Mouse (Mus musculus): ENCODE data around the gene Nop16.
"Not testable (repeated sequence)": the region's sequence is repeated elsewhere in the genome, so short reads cannot be mapped to it uniquely, and the experiment has no call there.

Gene Nop16

DNA sequence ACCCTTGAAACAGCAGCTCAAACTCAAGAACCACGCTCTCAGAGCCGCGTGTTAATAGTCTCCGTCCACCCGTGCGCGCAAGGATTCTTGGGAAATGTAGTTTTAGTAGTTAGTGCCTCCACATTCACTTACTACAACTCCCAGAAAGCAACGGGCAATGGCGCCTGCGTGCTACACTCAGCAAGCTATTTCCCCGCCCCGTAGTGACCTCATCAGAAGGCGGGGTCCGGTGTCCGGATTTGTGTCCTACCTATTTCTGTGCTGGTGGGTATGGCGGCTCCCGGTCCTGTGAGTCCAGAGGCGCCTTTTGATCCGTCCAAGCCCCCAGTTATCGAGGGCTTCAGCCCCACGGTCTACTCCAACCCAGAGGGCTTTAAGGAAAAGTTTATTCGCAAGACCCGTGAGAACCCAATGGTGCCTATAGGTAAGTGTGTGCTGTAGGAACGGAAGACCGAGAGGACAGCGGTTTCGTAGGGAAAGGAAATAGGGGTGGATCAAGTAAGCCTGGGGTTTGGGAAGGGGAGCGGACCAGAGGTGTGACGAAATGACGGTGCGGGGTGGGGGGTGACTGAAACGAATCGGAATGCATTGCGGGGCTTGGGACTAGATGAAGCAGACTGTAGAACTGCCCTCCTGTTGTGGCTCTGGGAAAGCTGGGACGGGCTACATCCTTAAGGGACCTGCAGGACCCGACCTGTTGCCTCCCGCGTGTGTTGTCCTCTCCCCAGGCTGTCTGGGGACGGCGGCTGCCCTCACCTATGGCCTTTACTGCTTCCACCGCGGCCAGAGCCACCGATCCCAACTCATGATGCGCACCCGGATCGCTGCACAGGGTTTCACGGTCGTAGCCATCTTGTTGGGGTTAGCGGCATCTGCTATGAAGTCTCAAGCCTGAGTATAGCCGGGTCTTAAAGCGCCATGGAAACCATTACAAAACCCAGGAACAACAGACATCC, at the start of gene Nop16, which contains the start of gene Higd2a:
Gene Nop16 (minus strand): TSS at position 95 of the 956 bp plus-strand sequence.
Gene Higd2a (plus strand): TSS at position 212 of the 956 bp plus-strand sequence.
- DNase-seq (ENCODE audit: low spot score in 2 of 2) = peak; percentile 75 to 89

DNA sequence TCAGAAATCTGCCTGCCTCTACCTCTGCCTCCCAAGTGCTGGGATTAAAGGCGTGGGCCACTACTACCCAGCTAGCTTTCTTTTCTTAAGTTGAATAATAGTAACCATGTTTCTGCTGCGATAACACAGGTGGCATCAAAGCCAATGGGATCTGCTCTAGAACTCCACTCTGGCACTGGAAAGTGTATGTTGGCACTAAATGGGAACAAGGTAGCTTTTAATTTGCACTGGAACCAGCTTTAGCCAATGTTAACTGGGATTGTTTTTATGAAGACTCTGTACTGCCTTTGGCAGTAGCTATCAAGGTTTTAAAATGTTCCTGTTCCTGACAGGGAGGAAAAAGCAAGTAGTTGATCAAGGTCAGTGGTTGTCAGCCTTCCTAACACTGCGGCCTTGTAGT, 45.1 kb upstream of the Nop16 start:
- no peak for DNase-seq (ENCODE audit: low spot score in 2 of 2)

- no peak for DNase-seq (ENCODE audit: low spot score in 2 of 2)
Observed at GRCm38 (mm10) chr13:54632731-54633277, 42.9 kb upstream of the Nop16 start.

GRCm38 (mm10) chr13:54629128-54629527, 39.2 kb upstream of the Nop16 start:
- DNase-seq (ENCODE audit: low spot score in 2 of 2) = no peak

GRCm38 (mm10) chr13:54621960-54622521, 32.2 kb upstream of the Nop16 start:
- DNase-seq (ENCODE audit: low spot score in 2 of 2) = no peak

GRCm38 (mm10) chr13:54621155-54621932, 31.5 kb upstream of the Nop16 start, which contains the start of gene Faf2:
Gene Faf2 (plus strand): TSS chr13:54621784.
- peak; percentile 100 for DNase-seq (ENCODE audit: low spot score in 2 of 2)

DNA sequence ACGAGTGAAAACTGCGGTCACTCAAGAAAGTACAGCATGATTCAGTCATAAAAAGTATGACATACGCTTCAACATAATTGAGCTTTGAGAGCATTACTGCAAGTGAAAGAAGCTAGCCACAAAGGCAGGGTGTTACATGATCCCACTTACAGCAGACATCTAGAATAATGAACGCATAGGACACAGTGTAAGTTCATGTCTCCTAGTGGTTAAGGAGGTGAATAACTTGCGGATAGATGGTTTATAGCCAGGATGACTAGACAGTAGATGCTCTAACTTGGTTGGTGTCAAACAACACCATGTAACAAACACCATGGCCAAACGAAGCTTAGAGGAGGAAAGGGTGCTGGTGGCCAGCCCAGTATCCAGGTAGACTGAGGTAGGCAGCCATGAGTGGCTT, 27.1 kb upstream of the Nop16 start:
- no peak for DNase-seq (ENCODE audit: low spot score in 2 of 2)

GRCm38 (mm10) chr13:54616307-54616706, 26.4 kb upstream of the Nop16 start:
- no peak for DNase-seq (ENCODE audit: low spot score in 2 of 2)

DNA sequence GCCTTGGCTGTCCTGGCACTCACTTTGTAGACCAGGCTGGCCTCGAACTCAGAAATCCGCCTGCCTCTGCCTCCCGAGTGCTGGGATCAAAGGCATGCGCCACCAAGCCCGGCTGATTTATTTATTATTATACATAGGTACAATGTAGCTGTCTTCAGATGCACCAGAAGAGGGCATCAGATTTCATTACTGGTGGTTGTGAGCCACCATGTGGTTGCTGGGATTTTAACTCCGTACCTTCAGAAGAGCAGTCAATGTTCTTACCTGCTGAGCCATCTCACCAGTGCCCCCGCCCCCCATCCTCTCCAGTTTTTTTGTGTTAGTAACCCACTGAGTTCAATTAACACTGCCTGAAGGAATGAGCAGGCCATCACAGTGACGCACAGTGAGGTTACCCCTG, 23.3 kb upstream of the Nop16 start:
- DNase-seq (ENCODE audit: low spot score in 2 of 2) = not testable (repeated sequence)

DNA sequence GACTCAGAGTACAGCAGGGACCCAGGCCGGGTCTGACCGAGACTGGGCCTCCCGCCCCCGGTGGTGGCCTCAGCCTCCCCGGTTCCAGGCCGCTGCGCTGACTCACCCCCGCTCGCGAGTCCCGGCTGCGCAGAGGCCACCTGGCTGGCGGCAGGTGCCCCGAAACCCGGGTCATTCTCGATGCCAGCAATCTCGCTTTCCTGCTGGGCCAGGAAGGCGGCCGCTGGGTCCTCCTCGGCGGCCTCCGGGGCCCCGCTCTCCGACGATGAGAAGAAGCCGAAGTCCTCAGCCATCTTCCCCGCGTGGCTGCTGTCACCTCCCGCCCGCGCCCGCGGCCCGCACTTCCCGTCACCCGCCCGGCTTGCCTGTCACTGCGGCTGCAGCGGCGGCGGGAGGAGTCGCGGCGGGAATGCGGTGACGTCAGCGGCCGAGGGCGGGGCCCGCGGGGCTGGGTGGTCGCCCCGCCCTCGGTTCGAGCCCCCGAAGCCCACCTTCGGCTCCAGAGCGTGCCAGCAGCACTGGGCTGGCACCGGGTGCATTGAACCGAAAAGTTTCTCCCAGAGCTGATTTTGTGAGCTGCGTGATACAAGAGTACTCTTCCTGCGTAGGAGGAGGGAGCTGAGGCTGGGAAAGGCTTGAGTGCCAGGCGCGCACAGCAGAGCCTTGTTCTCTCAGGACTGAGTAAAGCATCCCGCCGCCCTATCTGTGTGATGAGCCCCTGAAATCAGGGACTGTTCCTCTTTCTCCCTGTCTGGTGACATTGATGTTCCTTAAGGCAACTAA, 21.3 kb upstream of the Nop16 start, which contains the start of gene Cltb:
Gene Cltb (minus strand): TSS at position 373 of the 783 bp plus-strand sequence.
- peak; percentile 89 to 92 for DNase-seq (ENCODE audit: low spot score in 2 of 2)

GRCm38 (mm10) chr13:54610613-54610971, 20.7 kb upstream of the Nop16 start:
- no peak for DNase-seq (ENCODE audit: low spot score in 2 of 2)

GRCm38 (mm10) chr13:54609301-54609700, 19.4 kb upstream of the Nop16 start:
- no peak for DNase-seq (ENCODE audit: low spot score in 2 of 2)

GRCm38 (mm10) chr13:54608666-54609065, 18.8 kb upstream of the Nop16 start:
- no peak for DNase-seq (ENCODE audit: low spot score in 2 of 2)

DNA sequence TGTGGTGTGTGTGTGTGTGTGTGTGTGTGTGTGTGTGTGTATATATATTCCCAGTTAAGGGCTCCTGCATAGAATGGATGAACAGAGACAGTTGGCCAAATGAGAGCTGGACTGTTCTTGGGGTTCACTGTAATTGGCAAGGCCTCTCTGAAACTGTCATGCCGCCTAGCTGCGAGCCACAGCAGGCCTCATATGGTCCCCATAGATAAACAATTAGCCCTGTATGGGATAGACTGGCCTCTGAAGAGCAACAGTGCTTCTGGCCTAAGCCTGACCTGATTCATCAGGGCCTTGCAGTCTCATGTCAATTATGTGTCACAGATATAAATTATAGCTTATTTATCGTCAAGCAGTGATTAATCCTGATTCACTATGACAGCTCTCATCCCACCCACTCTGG, 18.1 kb upstream of the Nop16 start:
- DNase-seq (ENCODE audit: low spot score in 2 of 2) = no peak

DNA sequence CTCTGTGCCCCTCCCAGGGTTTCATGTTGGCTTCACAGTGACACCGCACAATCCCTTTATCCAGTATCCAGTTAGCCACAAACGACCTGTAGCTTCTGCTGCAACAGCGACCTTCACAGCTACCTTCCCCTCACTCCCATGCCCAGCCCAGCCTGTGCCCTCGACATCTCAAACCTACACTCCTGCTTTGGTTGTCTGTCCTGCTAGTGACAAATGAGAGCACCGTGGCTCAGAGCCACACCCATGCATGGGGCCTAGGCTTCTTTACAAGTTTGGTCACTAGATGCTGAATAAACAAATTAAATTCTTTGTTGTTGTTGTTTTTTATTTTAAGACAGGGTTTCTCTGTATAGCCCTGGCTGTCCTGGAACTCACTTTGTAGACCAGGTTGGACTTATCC, 17.3 kb upstream of the Nop16 start:
- no peak for DNase-seq (ENCODE audit: low spot score in 2 of 2)

- DNase-seq (ENCODE audit: low spot score in 2 of 2) = no peak
Observed at GRCm38 (mm10) chr13:54605426-54605825, 15.5 kb upstream of the Nop16 start.

DNA sequence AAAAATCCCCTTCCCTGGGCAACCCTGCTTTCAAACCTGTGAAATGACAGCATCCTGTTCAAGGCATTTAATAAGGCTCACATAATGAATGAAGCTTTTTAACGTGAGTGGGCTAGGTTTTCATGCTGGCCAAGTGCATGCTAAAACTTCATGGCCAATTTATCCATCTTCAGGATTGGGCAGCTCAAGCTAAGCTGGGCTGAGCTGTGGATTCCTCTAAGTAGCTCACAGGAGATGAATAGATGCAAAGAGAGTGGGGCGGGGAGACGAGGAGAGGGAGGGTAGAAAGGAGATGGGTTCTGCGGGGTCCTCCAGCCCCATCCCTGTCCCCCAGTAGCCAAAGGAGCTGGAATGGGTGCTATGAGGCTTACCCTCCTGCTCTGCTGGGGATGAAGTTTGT, 14.3 kb upstream of the Nop16 start:
- DNase-seq (ENCODE audit: low spot score in 2 of 2) = no peak

- no peak for DNase-seq (ENCODE audit: low spot score in 2 of 2)
Observed at GRCm38 (mm10) chr13:54603501-54603900, 13.6 kb upstream of the Nop16 start.

- no peak for DNase-seq (ENCODE audit: low spot score in 2 of 2)
Observed at GRCm38 (mm10) chr13:54602639-54603111, 12.8 kb upstream of the Nop16 start.

DNA sequence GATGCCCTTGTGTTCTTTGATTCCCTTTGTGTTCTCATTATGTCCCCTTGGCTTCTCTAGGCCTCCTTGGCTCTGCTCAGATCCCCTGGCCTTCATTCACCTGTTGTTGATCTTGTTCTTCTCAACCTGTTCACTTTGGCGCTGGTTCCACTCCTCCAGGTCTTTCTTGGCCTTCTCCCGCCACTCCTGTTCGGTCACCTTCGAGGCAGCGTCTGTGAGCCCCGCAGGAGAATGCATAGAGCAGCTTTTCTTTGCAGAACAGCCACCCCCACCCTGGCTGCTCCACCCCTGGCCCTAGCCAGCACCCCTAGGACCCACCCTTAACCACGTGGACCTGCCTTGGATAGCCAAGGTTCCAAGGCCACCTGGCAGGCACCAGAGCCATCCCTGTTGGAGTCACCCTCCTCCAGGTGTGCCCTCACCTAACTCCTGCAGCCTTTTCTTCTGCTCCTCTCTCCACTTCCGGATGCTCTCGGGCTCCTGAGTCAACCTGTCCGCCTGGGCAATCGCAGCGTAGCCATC, 8.8 kb upstream of the Nop16 start:
- no peak for DNase-seq (ENCODE audit: low spot score in 2 of 2)

- DNase-seq (ENCODE audit: low spot score in 2 of 2) = no peak
Observed at GRCm38 (mm10) chr13:54596870-54597269, 7.0 kb upstream of the Nop16 start.
